Mouse (Mus musculus): ENCODE results near the gene Zbtb20. TPM values are rescaled to one million over a fixed set of nuclear protein-coding genes. Genes with fewer than 3 reads are reported as not detected.
A peak's percentile ranks its signal among the peaks of the same experiment; 100 is the strongest.

Zbtb20 gene
- polyA plus RNA-seq, 1 experiment from 2014 or later = 6.6 TPM

DNA sequence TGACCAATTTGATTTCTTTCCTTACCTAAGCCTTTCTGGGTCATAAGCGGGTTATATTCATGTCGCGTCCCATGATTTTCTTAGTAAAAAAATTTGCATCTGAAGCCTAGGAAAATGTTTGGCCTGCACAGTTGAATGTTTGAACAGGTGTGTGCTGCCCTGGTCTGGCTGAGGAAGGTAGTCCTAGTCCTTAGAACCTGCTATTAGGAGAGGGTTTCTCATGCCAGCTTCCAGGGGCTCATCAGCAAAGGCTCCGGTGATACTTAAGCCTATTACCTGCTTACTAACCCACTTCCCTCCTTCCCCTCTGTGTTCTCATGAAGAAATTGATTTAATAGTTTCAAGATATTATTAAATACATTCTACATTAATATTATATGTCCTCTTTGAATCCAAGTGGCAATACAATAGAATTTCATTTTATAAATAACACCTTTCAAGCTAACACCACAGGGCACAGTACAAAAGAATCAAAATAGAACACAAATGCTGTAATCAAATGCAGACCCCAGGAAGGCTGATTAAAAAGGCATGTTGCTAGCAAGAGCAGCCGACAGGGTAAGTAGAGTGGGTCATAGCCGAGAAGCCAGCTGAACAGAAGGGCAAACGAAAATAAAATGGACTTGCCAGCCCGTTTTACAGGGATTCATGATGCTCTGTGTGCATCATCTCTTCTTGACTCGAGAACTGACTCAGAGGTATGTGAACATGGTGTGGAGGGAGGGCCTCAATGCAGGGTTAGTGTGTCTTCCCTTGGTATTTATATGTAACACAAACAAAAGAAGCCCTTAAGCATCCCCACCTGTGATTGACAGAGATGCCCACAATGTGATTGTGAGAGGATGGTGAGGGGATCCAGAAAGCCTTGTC, 480.3 kb downstream of the Zbtb20 start:
- Histone ChIP-seq H3K27ac (ENCODE audit: low read depth, low read length) (no peak overlapping the region), H3K27me3 (replicated peaks; ENCODE audit: control insufficient read depth, insufficient read depth, low read length) (no peaks in the 10 kb centered on the region), H3K9me3 (ENCODE audit: control insufficient read depth, low read length) (no peaks in the 10 kb centered on the region), H3K9ac (ENCODE audit: low read depth, low read length) (no peak overlapping the region), H3K4me3 (ENCODE audit: low read depth, low read length) (no peak overlapping the region), H3K4me2 (no peak overlapping the region), H3K4me1 (replicated peaks; ENCODE audit: control insufficient read depth, insufficient read depth, low read length) (no peaks in the 10 kb centered on the region), H3K36me3 (ENCODE audit: control insufficient read depth, insufficient read depth, low read length) (no peaks in the 10 kb centered on the region)
- no peak for DNase-seq (ENCODE audit: low spot score)
- no peak for ATAC-seq (replicated peaks; ENCODE audit: low FRiP score)
- 84% methylated on average over 9 of the region's 9 CpGs for WGBS

- no peak overlapping the region for H3K4me2 ChIP-seq
- no peaks in the 10 kb centered on the region for H3K27me3 ChIP-seq (replicated peaks; ENCODE audit: control insufficient read depth, insufficient read depth, low read length)
- no peaks in the 10 kb centered on the region for H3K36me3 ChIP-seq (ENCODE audit: control insufficient read depth, insufficient read depth, low read length)
- no peak overlapping the region for H3K9ac ChIP-seq (ENCODE audit: low read depth, low read length)
- WGBS = 66% methylated on average over 3 of the region's 3 CpGs
- H3K27ac ChIP-seq (ENCODE audit: low read depth, low read length) = no peak overlapping the region
- no peak for DNase-seq (ENCODE audit: low spot score)
- H3K4me1 ChIP-seq (replicated peaks; ENCODE audit: control insufficient read depth, insufficient read depth, low read length) = no peaks in the 10 kb centered on the region; the same call in 1 of the 2 replicates
- H3K4me3 ChIP-seq (ENCODE audit: low read depth, low read length) = no peak overlapping the region
- no peak for ATAC-seq (replicated peaks; ENCODE audit: low FRiP score)
- H3K9me3 ChIP-seq (ENCODE audit: control insufficient read depth, low read length) = no peaks in the 10 kb centered on the region
Observed at GRCm38 (mm10) chr16:43359546-43359945, 483.9 kb downstream of the Zbtb20 start.

DNA sequence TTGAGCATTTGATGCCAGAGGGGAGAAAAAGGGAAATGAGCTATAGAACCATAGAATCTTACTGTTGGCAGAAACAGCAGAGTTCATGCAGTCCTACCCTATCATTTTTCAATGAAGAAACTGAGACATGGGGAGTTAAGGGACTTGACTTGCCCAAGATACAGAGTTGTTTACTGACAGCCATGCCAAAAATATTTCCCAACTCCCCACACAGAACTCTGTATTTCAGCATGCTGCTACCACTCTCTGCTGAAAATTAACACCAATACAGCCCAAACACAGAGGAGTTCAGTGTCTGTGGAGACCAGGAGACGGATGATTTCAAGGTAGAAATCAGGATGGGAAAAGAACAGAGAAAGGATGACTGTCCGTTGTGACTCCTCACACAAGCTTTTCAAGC, 484.4 kb downstream of the Zbtb20 start:
- Histone ChIP-seq H3K36me3 (ENCODE audit: control insufficient read depth, insufficient read depth, low read length) (no peaks in the 10 kb centered on the region), H3K4me1 (replicated peaks; ENCODE audit: control insufficient read depth, insufficient read depth, low read length) (no peaks in the 10 kb centered on the region; the same call in 1 of the 2 replicates), H3K27ac (ENCODE audit: low read depth, low read length) (no peak overlapping the region), H3K27me3 (replicated peaks; ENCODE audit: control insufficient read depth, insufficient read depth, low read length) (no peaks in the 10 kb centered on the region), H3K4me3 (ENCODE audit: low read depth, low read length) (no peak overlapping the region), H3K9me3 (ENCODE audit: control insufficient read depth, low read length) (no peaks in the 10 kb centered on the region), H3K9ac (ENCODE audit: low read depth, low read length) (no peak overlapping the region), H3K4me2 (no peak overlapping the region)
- ATAC-seq (replicated peaks; ENCODE audit: low FRiP score) (no peak), DNase-seq (ENCODE audit: low spot score) (no peak)
- 81% methylated on average over 2 of the region's 2 CpGs for WGBS

DNA sequence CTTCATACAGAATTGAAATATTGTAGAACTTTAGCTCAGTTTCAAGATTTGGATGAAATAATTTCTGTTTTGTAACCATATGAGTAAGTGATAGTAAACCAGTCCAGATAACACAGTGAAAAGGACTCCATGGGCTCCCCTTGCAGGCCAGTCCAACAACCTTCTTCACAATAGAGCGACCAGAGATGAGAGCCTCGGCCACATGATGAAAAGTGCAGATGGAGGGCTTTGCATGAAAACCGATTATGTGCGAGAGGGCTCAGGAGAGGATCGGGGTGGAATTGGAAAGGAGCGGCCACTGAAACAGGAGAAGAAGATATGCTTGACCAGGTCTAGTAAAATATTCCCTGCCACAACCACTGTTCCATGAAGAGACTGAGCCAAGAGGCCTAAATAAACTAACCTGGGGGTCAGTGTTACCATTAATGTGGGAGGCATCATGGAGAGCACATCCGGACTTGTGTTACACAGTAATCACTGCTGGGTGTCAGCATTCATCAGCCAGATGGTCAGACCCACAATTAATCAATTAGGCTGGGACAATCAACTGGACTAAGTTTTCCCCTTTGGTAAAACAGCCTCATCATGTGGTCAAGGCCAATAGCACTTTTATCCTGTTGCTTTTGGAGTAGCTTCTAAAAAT, 485.3 kb downstream of the Zbtb20 start:
- DNase-seq (ENCODE audit: low spot score) (no peak), ATAC-seq (replicated peaks; ENCODE audit: low FRiP score) (no peak)
- Histone ChIP-seq H3K36me3 (ENCODE audit: control insufficient read depth, insufficient read depth, low read length) (no peaks in the 10 kb centered on the region), H3K4me1 (replicated peaks; ENCODE audit: control insufficient read depth, insufficient read depth, low read length) (no peaks in the 10 kb centered on the region; the same call in 1 of the 2 replicates), H3K9me3 (ENCODE audit: control insufficient read depth, low read length) (no peaks in the 10 kb centered on the region), H3K27me3 (replicated peaks; ENCODE audit: control insufficient read depth, insufficient read depth, low read length) (no peaks in the 10 kb centered on the region), H3K9ac (ENCODE audit: low read depth, low read length) (no peak overlapping the region), H3K4me3 (ENCODE audit: low read depth, low read length) (no peak overlapping the region), H3K27ac (ENCODE audit: low read depth, low read length) (no peak overlapping the region), H3K4me2 (no peak overlapping the region)
- 80% methylated on average over 7 of the region's 7 CpGs for WGBS

DNA sequence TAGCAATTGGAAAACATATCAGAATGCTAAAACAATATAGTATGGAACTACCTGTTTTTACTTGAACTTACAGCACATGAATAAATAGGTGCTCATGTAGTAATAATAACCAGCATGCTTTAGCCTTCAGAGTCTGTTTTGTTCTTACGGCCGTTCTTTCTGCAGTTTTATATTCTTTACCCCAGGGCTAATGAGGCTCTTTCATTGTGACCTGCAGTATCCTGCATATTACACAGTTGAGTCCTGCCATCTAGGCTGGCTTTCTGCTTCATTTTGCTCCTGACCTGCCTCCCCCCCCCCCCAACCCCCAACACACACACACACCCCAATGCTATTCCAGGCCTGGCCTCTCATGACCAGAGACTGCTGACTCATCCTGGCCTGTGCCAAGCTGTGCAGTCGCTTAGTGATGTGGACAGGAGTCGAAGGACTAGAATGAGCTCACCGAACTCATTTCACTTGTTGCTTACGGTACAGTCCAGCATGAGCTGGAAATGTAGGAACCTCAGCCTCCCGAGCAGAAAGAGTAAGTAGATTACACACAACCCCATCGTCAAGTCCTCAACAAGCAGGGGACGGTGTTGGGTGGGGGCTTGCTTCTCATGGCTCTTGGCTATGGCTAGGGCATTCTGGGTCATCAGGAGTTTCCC, 487.1 kb downstream of the Zbtb20 start:
- Histone ChIP-seq H3K27ac (ENCODE audit: low read depth, low read length) (no peak overlapping the region), H3K9ac (ENCODE audit: low read depth, low read length) (no peak overlapping the region), H3K9me3 (ENCODE audit: control insufficient read depth, low read length) (no peaks in the 10 kb centered on the region), H3K4me1 (replicated peaks; ENCODE audit: control insufficient read depth, insufficient read depth, low read length) (no peaks in the 10 kb centered on the region; the same call in 1 of the 2 replicates), H3K36me3 (ENCODE audit: control insufficient read depth, insufficient read depth, low read length) (no peaks in the 10 kb centered on the region), H3K27me3 (replicated peaks; ENCODE audit: control insufficient read depth, insufficient read depth, low read length) (no peaks in the 10 kb centered on the region), H3K4me3 (ENCODE audit: low read depth, low read length) (no peak overlapping the region), H3K4me2 (no peak overlapping the region)
- no peak for DNase-seq (ENCODE audit: low spot score)
- ATAC-seq (replicated peaks; ENCODE audit: low FRiP score) = peak; percentile 71
- WGBS = 66% methylated on average over 9 of the region's 9 CpGs

- Histone ChIP-seq H3K4me3 (ENCODE audit: low read depth, low read length) (no peak overlapping the region), H3K4me2 (no peak overlapping the region; the same call in 1 of the 2 replicates), H3K36me3 (ENCODE audit: control insufficient read depth, insufficient read depth, low read length) (no peaks in the 10 kb centered on the region), H3K9ac (ENCODE audit: low read depth, low read length) (no peak overlapping the region), H3K27ac (ENCODE audit: low read depth, low read length) (no peak overlapping the region), H3K4me1 (replicated peaks; ENCODE audit: control insufficient read depth, insufficient read depth, low read length) (no peaks in the 10 kb centered on the region; the same call in 1 of the 2 replicates), H3K9me3 (ENCODE audit: control insufficient read depth, low read length) (no peaks in the 10 kb centered on the region), H3K27me3 (replicated peaks; ENCODE audit: control insufficient read depth, insufficient read depth, low read length) (no peaks in the 10 kb centered on the region)
- WGBS = 64% methylated on average over 6 of the region's 6 CpGs
- ATAC-seq (replicated peaks; ENCODE audit: low FRiP score) (no peak), DNase-seq (ENCODE audit: low spot score) (no peak)
Observed at GRCm38 (mm10) chr16:43363316-43363715, 487.6 kb downstream of the Zbtb20 start.

GRCm38 (mm10) chr16:43363751-43364515, 488.3 kb downstream of the Zbtb20 start:
- Histone ChIP-seq H3K27me3 (replicated peaks; ENCODE audit: control insufficient read depth, insufficient read depth, low read length) (no peaks in the 10 kb centered on the region), H3K9me3 (ENCODE audit: control insufficient read depth, low read length) (no peaks in the 10 kb centered on the region), H3K4me1 (replicated peaks; ENCODE audit: control insufficient read depth, insufficient read depth, low read length) (no peaks in the 10 kb centered on the region; the same call in 1 of the 2 replicates), H3K4me3 (ENCODE audit: low read depth, low read length) (no peak overlapping the region), H3K27ac (ENCODE audit: low read depth, low read length) (no peak overlapping the region), H3K4me2 (peak overlapping the region; percentile 20; the same call in 1 of the 2 replicates), H3K9ac (ENCODE audit: low read depth, low read length) (no peak overlapping the region), H3K36me3 (ENCODE audit: control insufficient read depth, insufficient read depth, low read length) (no peaks in the 10 kb centered on the region)
- 23% methylated on average over 7 of the region's 7 CpGs for WGBS
- DNase-seq (ENCODE audit: low spot score) (no peak), ATAC-seq (replicated peaks; ENCODE audit: low FRiP score) (peak; percentile 56; the same call in 1 of the 2 replicates)

- Histone ChIP-seq H3K4me2 (no peak overlapping the region), H3K9ac (ENCODE audit: low read depth, low read length) (no peak overlapping the region), H3K9me3 (ENCODE audit: control insufficient read depth, low read length) (no peaks in the 10 kb centered on the region), H3K36me3 (ENCODE audit: control insufficient read depth, insufficient read depth, low read length) (no peaks in the 10 kb centered on the region), H3K4me1 (replicated peaks; ENCODE audit: control insufficient read depth, insufficient read depth, low read length) (no peaks in the 10 kb centered on the region; the same call in 1 of the 2 replicates), H3K27me3 (replicated peaks; ENCODE audit: control insufficient read depth, insufficient read depth, low read length) (no peaks in the 10 kb centered on the region), H3K4me3 (ENCODE audit: low read depth, low read length) (no peak overlapping the region), H3K27ac (ENCODE audit: low read depth, low read length) (no peak overlapping the region)
- DNase-seq (ENCODE audit: low spot score) (no peak), ATAC-seq (replicated peaks; ENCODE audit: low FRiP score) (no peak)
- 82% methylated on average over 6 of the region's 6 CpGs for WGBS
Observed at GRCm38 (mm10) chr16:43364516-43364910, 488.8 kb downstream of the Zbtb20 start.

Measured in liver, embryonic 11.5 days (tissue).